Mouse (Mus musculus): ENCODE data around the gene Gm20747. TPM values are rescaled to one million over a fixed set of nuclear protein-coding genes. Genes with fewer than 3 reads are reported as not detected.
"Not testable (repeated sequence)": the region's sequence is repeated elsewhere in the genome, so short reads cannot be mapped to it uniquely, and the experiment has no call there.

Gm20747 gene
- polyA plus RNA-seq (2014; fragmentation: Nextera tagmentation; extraction: Ambion mirVana): not detected in 2 replicates

DNA sequence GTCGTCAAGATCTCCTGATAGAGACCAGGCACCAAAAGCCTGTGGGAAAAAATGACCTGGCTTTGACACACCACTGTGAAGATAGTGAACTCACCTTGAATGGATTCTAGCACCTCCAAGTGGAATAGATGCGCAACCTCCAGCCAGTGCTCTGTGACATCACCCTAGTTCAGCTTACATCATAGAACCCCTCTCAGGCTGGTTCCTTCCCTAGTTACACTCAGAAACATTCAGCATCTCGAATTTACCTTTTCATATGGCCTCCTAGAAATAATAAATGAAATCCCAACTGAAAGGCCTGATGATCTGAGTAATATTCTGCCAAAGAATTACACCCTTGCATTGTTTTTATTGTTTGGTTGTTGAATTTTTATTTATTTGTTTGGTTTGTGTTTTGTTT is at the start of gene Gm20747:
Gm20747 (minus strand) TSS at position 101 of the 400 bp plus-strand sequence.
- DNase-seq; H3K4me1 ChIP-seq (ENCODE audit: control insufficient read depth, insufficient read depth, low read length); H3K36me3 ChIP-seq (ENCODE audit: control insufficient read depth, insufficient read depth, low read length); H3K4me2 ChIP-seq (ENCODE audit: low read length); ATAC-seq (ENCODE audit: low FRiP score, low TSS enrichment); H3K27ac ChIP-seq (replicated peaks; ENCODE audit: low read depth, low read length); H3K9ac ChIP-seq (replicated peaks; ENCODE audit: low read length); H3K4me3 ChIP-seq (replicated peaks; ENCODE audit: low read depth, low read length); H3K27me3 ChIP-seq (ENCODE audit: control insufficient read depth, insufficient read depth, low read length); H3K9me3 ChIP-seq (ENCODE audit: control insufficient read depth, low read length): not testable (repeated sequence)
- no CpG with 5 or more reads among the region's 3 CpGs for WGBS
